Mouse (Mus musculus): ENCODE measurements around the gene Scp2. TPM values are rescaled to one million over a fixed set of nuclear protein-coding genes. Genes with fewer than 3 reads are reported as not detected.

Scp2 gene
- polyA plus RNA-seq, 1 experiment from 2014 or later, result 244 TPM

DNA sequence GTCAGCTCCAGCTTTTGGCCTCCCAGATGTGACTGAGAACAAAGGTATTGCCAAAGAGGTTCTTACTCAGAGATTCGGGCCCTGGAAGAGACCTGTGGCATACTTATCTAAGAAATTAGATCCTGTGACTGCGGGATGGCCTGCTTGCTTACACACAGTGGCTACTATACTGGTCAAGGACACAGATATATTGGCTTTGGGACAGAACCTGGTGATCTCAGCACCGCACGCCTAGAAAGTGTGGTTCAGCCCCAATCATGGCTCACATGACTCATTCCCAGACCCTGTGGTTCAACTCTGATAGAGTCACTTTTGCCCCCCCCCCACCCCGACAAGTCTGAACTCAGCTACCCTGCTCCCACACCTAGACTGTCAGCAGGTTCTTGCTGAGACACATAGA lies 7.9 kb downstream of the Scp2 start:
- Histone ChIP-seq H3K9me3 (replicated peaks) (no peaks in the 10 kb centered on the region), H3K4me2 (no peak overlapping the region), H3K27ac (no peak overlapping the region), H3K36me3 (no peaks in the 10 kb centered on the region), H3K27me3 (no peaks in the 10 kb centered on the region), H3K4me1 (replicated peaks) (no peaks in the 10 kb centered on the region), H3K4me3 (replicated peaks) (no peak overlapping the region), H3K9ac (no peak overlapping the region)
- 67% methylated on average over 5 of the region's 5 CpGs for WGBS (ENCODE audit: insufficient replicate concordance)
- ATAC-seq (ENCODE audit: low read depth), result no peak
- DNase-seq, result no peak

- no peak for ATAC-seq (ENCODE audit: low read depth)
- H3K36me3 ChIP-seq, result no peaks in the 10 kb centered on the region
- no peak for DNase-seq
- 70% methylated on average over 3 of the region's 3 CpGs for whole genome bisulfite sequencing (ENCODE audit: insufficient replicate concordance)
- no peak overlapping the region for H3K27ac ChIP-seq
- no peak overlapping the region for H3K4me2 ChIP-seq
- no peak overlapping the region for H3K4me3 ChIP-seq (replicated peaks)
- no peaks in the 10 kb centered on the region for H3K4me1 ChIP-seq (replicated peaks)
- H3K27me3 ChIP-seq, result no peaks in the 10 kb centered on the region
- H3K9ac ChIP-seq, result no peak overlapping the region
- H3K9me3 ChIP-seq (replicated peaks), result no peaks in the 10 kb centered on the region
Observed at GRCm38 (mm10) chr4:108130452-108130851, 14.3 kb downstream of the Scp2 start.

DNA sequence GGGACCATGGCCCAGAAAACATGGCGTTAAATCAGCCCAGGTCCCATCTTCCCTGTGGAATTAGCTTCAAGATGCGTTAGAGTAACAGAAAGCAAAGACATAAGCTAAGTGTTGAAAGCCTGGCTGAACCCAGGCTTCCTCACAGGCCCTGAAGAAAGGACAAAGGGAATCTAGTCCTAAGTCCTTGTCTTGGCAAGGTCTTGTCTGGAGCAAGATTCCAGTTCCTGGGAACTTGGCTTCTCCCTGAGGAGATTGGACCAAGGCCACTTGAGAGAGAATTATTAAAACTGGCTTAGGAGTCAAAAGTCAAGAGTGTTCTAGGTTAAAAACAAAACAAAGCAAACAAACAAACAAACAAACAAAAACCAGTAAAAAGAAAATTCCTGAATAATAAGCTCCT lies 16.5 kb downstream of the Scp2 start:
- Histone ChIP-seq H3K27ac (no peak overlapping the region), H3K36me3 (no peaks in the 10 kb centered on the region), H3K4me3 (replicated peaks) (no peak overlapping the region), H3K4me1 (replicated peaks) (no peaks in the 10 kb centered on the region), H3K4me2 (no peak overlapping the region), H3K9me3 (replicated peaks) (no peaks in the 10 kb centered on the region), H3K9ac (no peak overlapping the region), H3K27me3 (no peaks in the 10 kb centered on the region)
- DNase-seq, result no peak
- 67% methylated on average over 2 of the region's 2 CpGs for WGBS (ENCODE audit: insufficient replicate concordance)
- ATAC-seq (ENCODE audit: low read depth), result no peak

DNA sequence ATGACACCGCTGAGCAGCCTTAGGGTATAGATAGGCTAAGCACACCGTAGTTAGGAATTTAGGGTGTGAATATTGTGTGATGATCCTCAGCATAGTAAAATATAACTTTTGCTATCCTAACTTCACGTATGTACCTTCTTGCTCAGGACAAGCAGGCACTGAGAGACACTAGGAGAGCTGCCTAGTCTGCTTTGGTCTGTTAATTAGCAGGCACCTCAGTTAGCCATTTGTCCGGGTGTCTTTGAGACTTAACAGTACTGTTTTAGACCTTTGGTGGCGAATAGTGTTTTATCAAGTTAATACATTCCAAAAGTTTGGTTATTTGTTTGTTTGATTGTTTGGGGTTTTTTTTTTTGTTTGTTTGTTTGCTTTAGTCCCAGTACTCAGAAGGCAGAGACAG lies 17.3 kb downstream of the Scp2 start:
- Histone ChIP-seq H3K36me3 (no peaks in the 10 kb centered on the region), H3K27ac (no peak overlapping the region), H3K9me3 (replicated peaks) (no peaks in the 10 kb centered on the region), H3K4me1 (replicated peaks) (no peaks in the 10 kb centered on the region), H3K4me3 (replicated peaks) (no peak overlapping the region), H3K4me2 (no peak overlapping the region), H3K9ac (no peak overlapping the region), H3K27me3 (no peaks in the 10 kb centered on the region)
- ATAC-seq (ENCODE audit: low read depth) (no peak), DNase-seq (no peak)
- WGBS (ENCODE audit: insufficient replicate concordance), result 70% methylated on average over 5 of the region's 5 CpGs

DNA sequence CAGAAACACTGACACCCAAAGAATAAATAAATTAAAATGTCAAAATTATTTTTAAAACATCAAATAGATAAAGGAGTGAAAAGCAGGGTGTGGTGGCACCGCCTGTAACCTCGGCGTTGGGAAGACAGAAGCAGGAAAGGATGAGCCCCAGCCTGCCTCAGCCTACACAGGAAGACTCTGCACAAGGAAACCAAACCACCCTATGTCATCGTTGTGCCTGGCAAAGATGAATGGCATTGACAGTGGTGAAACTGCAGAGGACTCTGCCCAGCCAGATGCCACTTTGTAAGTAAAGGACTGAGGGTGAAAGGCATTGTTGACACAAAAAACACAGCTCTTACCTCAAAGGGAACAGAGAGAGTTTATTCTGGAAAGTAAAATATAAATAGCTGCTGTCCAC lies 18.5 kb downstream of the Scp2 start:
- no peaks in the 10 kb centered on the region for H3K9me3 ChIP-seq (replicated peaks)
- H3K4me3 ChIP-seq (replicated peaks), result no peak overlapping the region
- H3K27ac ChIP-seq, result no peak overlapping the region
- ATAC-seq (ENCODE audit: low read depth) (no peak), DNase-seq (no peak)
- no peaks in the 10 kb centered on the region for H3K4me1 ChIP-seq (replicated peaks)
- no peak overlapping the region for H3K9ac ChIP-seq
- H3K4me2 ChIP-seq, result no peak overlapping the region
- H3K36me3 ChIP-seq, result no peaks in the 10 kb centered on the region
- H3K27me3 ChIP-seq, result no peaks in the 10 kb centered on the region
- WGBS (ENCODE audit: insufficient replicate concordance), result 50% methylated on average over 4 of the region's 4 CpGs

- no peak for ATAC-seq (ENCODE audit: low read depth)
- Histone ChIP-seq H3K4me3 (replicated peaks) (no peak overlapping the region), H3K27ac (no peak overlapping the region), H3K27me3 (no peaks in the 10 kb centered on the region), H3K36me3 (no peaks in the 10 kb centered on the region), H3K4me2 (no peak overlapping the region), H3K9ac (no peak overlapping the region), H3K4me1 (replicated peaks) (no peaks in the 10 kb centered on the region), H3K9me3 (replicated peaks) (no peaks in the 10 kb centered on the region)
- WGBS (ENCODE audit: insufficient replicate concordance), result 67% methylated on average over 1 of the region's 1 CpGs
- no peak for DNase-seq
Observed at GRCm38 (mm10) chr4:108124104-108124503, 20.7 kb downstream of the Scp2 start.

DNA sequence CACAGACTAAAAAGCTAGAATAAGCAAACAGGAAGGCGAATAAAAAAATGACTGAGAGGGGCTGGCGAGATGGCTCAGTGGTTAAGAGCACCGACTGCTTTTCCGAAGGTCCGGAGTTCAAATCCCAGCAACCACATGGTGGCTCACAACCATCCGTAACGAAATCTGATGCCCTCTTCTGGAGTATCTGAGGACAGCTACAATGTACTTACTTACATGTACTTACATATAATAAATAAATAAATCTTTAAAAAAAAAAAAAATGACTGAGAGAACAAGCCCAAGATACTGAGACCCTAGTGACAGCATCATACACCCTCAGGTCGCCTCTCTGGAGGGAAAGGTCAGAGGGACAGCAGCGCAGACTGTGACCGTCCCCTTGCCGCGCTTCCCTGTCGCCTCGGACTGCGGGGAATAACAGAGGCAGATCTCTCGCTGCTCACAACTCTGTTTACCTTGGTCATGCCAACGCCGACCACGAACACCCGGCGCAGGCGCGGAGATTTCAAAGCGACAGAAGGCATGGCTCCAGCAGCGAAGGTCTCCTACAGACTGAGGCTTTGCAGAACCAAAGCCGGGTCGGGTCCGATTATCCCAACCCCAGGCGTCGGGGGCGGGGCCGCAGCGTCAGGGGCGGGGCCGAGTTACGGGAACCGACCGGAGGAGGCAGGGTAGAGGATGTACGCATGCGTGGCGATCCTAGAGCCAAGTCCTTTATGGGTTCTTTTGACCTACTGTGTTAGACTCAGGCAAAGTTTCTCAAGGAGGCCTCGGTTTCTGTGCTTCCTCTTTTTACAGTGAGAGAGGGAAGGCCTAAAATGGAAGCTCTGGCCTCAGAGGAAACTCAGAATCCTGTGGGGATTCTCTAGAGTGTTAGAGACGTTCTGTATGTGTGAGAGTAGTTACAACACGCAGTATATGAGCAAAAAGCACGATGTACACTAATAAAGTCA lies 26.6 kb downstream of the Scp2 start:
- DNase-seq, result peak; percentile 88
- no peaks in the 10 kb centered on the region for H3K9me3 ChIP-seq (replicated peaks)
- peak overlapping the region; percentile 75 for H3K9ac ChIP-seq
- no peaks in the 10 kb centered on the region for H3K36me3 ChIP-seq
- peak overlapping the region; percentile 65 for H3K27ac ChIP-seq
- peak overlapping the region; percentile 78 for H3K4me2 ChIP-seq
- H3K4me1 ChIP-seq (replicated peaks), result peaks cover 11% of the 10 kb centered on the region
- no peaks in the 10 kb centered on the region for H3K27me3 ChIP-seq
- WGBS (ENCODE audit: insufficient replicate concordance), result 8% methylated on average over 45 of the region's 45 CpGs
- peak overlapping the region; percentile 71 for H3K4me3 ChIP-seq (replicated peaks)
- ATAC-seq (ENCODE audit: low read depth), result peak; percentile 93

GRCm38 (mm10) chr4:108117488-108117887 lies 27.3 kb downstream of the Scp2 start:
- peak overlapping the region; percentile 78 for H3K4me2 ChIP-seq
- no peaks in the 10 kb centered on the region for H3K9me3 ChIP-seq (replicated peaks)
- H3K9ac ChIP-seq, result no peak overlapping the region
- ATAC-seq (ENCODE audit: low read depth) (no peak), DNase-seq (no peak)
- no peaks in the 10 kb centered on the region for H3K27me3 ChIP-seq
- H3K4me3 ChIP-seq (replicated peaks), result peak overlapping the region; percentile 71; the same call in 1 of the 2 replicates
- H3K4me1 ChIP-seq (replicated peaks), result peaks cover 11% of the 10 kb centered on the region
- H3K27ac ChIP-seq, result no peak overlapping the region
- WGBS (ENCODE audit: insufficient replicate concordance), result 76% methylated on average over 8 of the region's 8 CpGs
- H3K36me3 ChIP-seq, result no peaks in the 10 kb centered on the region

DNA sequence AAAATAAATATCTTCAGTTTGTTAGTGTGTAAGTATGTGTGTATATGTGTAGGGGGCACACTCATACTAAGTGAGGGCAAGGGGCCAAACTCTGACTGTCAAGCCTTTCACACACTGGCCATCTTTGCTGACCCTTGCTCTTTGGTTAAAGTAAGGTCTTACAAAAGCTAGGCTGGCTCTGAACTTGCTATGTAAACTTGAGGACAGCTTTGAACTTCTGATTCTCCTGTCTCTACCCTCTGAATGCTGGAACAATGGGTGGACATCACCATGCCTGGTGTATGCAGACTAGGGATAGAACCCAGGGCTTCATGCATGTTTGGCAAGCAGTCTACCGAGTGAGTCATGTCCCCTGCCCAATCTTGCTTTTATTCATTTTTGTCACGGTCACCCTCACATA lies 28.3 kb downstream of the Scp2 start:
- DNase-seq, result no peak
- Histone ChIP-seq H3K9ac (no peak overlapping the region), H3K36me3 (no peaks in the 10 kb centered on the region), H3K4me2 (no peak overlapping the region), H3K27ac (no peak overlapping the region), H3K4me3 (replicated peaks) (no peak overlapping the region), H3K27me3 (no peaks in the 10 kb centered on the region), H3K9me3 (replicated peaks) (no peaks in the 10 kb centered on the region), H3K4me1 (replicated peaks) (peaks cover 11% of the 10 kb centered on the region)
- 76% methylated on average over 2 of the region's 2 CpGs for WGBS (ENCODE audit: insufficient replicate concordance)
- no peak for ATAC-seq (ENCODE audit: low read depth)

DNA sequence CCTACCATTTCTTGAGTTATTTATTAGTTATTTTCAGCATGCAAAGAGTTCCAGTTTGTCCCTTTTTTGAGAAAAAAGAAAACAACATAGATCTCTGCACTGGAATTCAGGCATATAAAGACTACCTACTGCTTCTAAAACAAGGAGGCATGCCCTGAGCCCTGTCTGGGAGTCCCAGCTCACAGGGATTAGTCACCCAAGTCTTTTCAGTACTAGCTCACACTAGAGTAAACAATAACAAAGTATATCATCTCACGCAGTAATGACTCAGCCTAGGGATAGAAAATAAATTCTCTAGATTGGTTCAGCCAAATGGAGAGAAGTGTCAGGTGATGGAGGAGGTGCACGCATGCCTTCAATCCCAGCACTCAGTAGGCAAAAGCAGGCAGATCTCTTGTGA lies 34.1 kb downstream of the Scp2 start:
- Histone ChIP-seq H3K4me1 (replicated peaks) (no peaks in the 10 kb centered on the region), H3K36me3 (0 out of 2 replicates have a peak, but pooled peaks cover 3% of the 10 kb centered on the region), H3K27me3 (no peaks in the 10 kb centered on the region), H3K27ac (no peak overlapping the region), H3K9me3 (replicated peaks) (no peaks in the 10 kb centered on the region), H3K4me2 (no peak overlapping the region), H3K9ac (no peak overlapping the region), H3K4me3 (replicated peaks) (no peak overlapping the region)
- WGBS (ENCODE audit: insufficient replicate concordance), result 75% methylated on average over 2 of the region's 2 CpGs
- no peak for ATAC-seq (ENCODE audit: low read depth)
- no peak for DNase-seq

- Histone ChIP-seq H3K36me3 (0 out of 2 replicates have a peak, but pooled peaks cover 4% of the 10 kb centered on the region), H3K27me3 (no peaks in the 10 kb centered on the region), H3K9ac (no peak overlapping the region), H3K4me3 (replicated peaks) (no peak overlapping the region), H3K9me3 (replicated peaks) (no peaks in the 10 kb centered on the region), H3K27ac (no peak overlapping the region), H3K4me2 (no peak overlapping the region), H3K4me1 (replicated peaks) (no peaks in the 10 kb centered on the region)
- ATAC-seq (ENCODE audit: low read depth) (no peak), DNase-seq (no peak)
- WGBS (ENCODE audit: insufficient replicate concordance), result 85% methylated on average over 7 of the region's 7 CpGs
Observed at GRCm38 (mm10) chr4:108109728-108110127, 35.1 kb downstream of the Scp2 start.

DNA sequence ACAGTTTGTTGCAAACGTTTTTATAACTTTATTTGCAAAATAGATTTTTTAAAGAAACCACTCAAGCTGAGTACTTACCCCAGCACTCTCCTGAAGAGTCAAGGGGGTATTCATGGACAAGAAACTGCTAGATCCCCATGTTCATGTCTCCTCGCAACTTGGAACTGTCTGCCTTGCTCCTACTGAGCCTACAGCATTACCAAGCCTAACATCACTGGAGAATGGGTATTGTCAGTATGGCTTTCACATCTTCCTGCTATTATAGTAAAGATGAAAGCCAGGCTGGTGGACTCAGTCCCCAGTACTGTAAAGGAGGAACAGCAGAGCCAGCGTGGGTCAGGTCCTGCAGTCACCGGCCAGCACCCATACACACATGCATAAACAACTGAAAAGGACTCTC lies 48.5 kb downstream of the Scp2 start, which contains the start of gene Podn:
Gene Podn (minus strand): TSS at position 101 of the 400 bp plus-strand sequence.
- peaks cover 3% of the 10 kb centered on the region; the same call in 1 of the 2 replicates for H3K36me3 ChIP-seq

More for the DNA sequence above, 48.5 kb downstream of the Scp2 start, which contains the start of gene Podn:
- DNase-seq, result no peak
- WGBS (ENCODE audit: insufficient replicate concordance), result 62% methylated on average over 4 of the region's 4 CpGs
- no peak within 1 kb of the TSS for H3K4me3 ChIP-seq (replicated peaks)
- H3K9ac ChIP-seq, result no peak within 1 kb of the TSS
- H3K27ac ChIP-seq, result no peak within 1 kb of the TSS
- ATAC-seq (ENCODE audit: low read depth), result no peak
- no peaks in the 10 kb centered on the region for H3K4me1 ChIP-seq (replicated peaks)
- H3K27me3 ChIP-seq, result no peaks in the 10 kb centered on the region
- no peaks in the 10 kb centered on the region for H3K9me3 ChIP-seq (replicated peaks)
- no peak within 1 kb of the TSS for H3K4me2 ChIP-seq
